Mouse (Mus musculus) heart, embryonic 12.5 days (tissue): Measurements from ENCODE around the gene Pitx1. TPM values are rescaled to one million over a fixed set of nuclear protein-coding genes. Genes with fewer than 3 reads are reported as not detected.

Source experiments
- ATAC-seq: fragments of 200-750 bp; cut with Nextera tagmentation; 2 replicates; pipeline ENCODE4 v1.8.0; 2017; ENCODE audit warnings: moderate TSS enrichment, moderate library complexity; ENCODE audit not compliant: insufficient number of reproducible peaks, low FRiP score
- H3K27ac ChIP-seq: fragments of 300-500 bp; sonication (generic); 2 replicates; pipeline ENCODE4 v1.5.1; 2016; ENCODE audit warnings: mild to moderate bottlenecking, moderate library complexity; ENCODE audit not compliant: poor library complexity, severe bottlenecking
- H3K27me3 ChIP-seq: fragments of 300-500 bp; sonication (generic); replicated peaks from 2 replicates; pipeline ENCODE4 v1.6.1; 2016; ENCODE audit warnings: mild to moderate bottlenecking, moderate library complexity
- H3K36me3 ChIP-seq: fragments of 300-500 bp; sonication (generic); 2 replicates; pipeline ENCODE4 v1.6.1; 2016; ENCODE audit warnings: mild to moderate bottlenecking, moderate library complexity
- H3K4me1 ChIP-seq: fragments of 300-500 bp; sonication (generic); replicated peaks from 2 replicates; pipeline ENCODE4 v1.6.1; 2016; ENCODE audit warnings: mild to moderate bottlenecking
- H3K4me2 ChIP-seq: fragments of 300-500 bp; sonication (generic); 2 replicates; pipeline ENCODE4 v1.6.1; 2016; ENCODE audit warnings: mild to moderate bottlenecking, moderate library complexity
- H3K4me3 ChIP-seq: fragments of 300-500 bp; sonication (generic); 2 replicates; pipeline ENCODE4 v1.5.1; 2016; ENCODE audit warnings: mild to moderate bottlenecking
- H3K9ac ChIP-seq: fragments of 300-500 bp; sonication (generic); 2 replicates; pipeline ENCODE4 v1.6.1; 2016; ENCODE audit warnings: mild to moderate bottlenecking, moderate library complexity
- H3K9me3 ChIP-seq: fragments of 300-500 bp; sonication (generic); replicated peaks from 2 replicates; pipeline ENCODE4 v1.6.1; 2016; ENCODE audit warnings: mild to moderate bottlenecking, moderate library complexity
- WGBS: fragments of 180-500 bp; shearing (Covaris S2); methylation state at CpG from one replicate; pipeline ENCODE4 v1.1.7; 2016; 5-methylcytosine and 5-hydroxymethylcytosine counted together
- polyA plus RNA-seq: library from polyadenylated mRNA; unstranded; fragments of >200 nt; fragmentation: Nextera tagmentation; extraction: Ambion mirVana; gene quantifications from 2 replicates; pipeline ENCODE4 v1.2.1, GENCODE M21; 2016

The Pitx1 gene
- polyA plus RNA-seq, 1 experiment from 2014 or later = 0.87 TPM

- no peak overlapping the region for H3K4me2 ChIP-seq
- no peak overlapping the region for H3K4me3 ChIP-seq
- no peaks in the 10 kb centered on the region for H3K36me3 ChIP-seq
- no peak overlapping the region for H3K9ac ChIP-seq
- peaks cover 40% of the 10 kb centered on the region for H3K27me3 ChIP-seq
- no peak overlapping the region for H3K27ac ChIP-seq
- peaks cover 3% of the 10 kb centered on the region; the same call in 1 of the 2 replicates for H3K9me3 ChIP-seq
- 69% methylated on average over 13 of the region's 13 CpGs for WGBS
- ATAC-seq = no peak
- H3K4me1 ChIP-seq = peaks cover 16% of the 10 kb centered on the region
These were observed 12.7 kb upstream of the Pitx1 start for GRCm38 (mm10) chr13:55848604-55849190.

GRCm38 (mm10) chr13:55847805-55848204 is 11.8 kb upstream of the Pitx1 start:
- Histone ChIP-seq H3K27ac (no peak overlapping the region), H3K4me1 (peaks cover 16% of the 10 kb centered on the region), H3K9me3 (peaks cover 5% of the 10 kb centered on the region; the same call in 1 of the 2 replicates), H3K4me2 (peak overlapping the region; percentile 44), H3K27me3 (peaks cover 43% of the 10 kb centered on the region), H3K9ac (no peak overlapping the region), H3K4me3 (no peak overlapping the region), H3K36me3 (no peaks in the 10 kb centered on the region)
- whole genome bisulfite sequencing = 32% methylated on average over 10 of the region's 10 CpGs
- no peak for ATAC-seq

GRCm38 (mm10) chr13:55843700-55844099 is 7.7 kb upstream of the Pitx1 start:
- H3K27me3 ChIP-seq = peaks cover 72% of the 10 kb centered on the region
- no peak for ATAC-seq
- no peak overlapping the region for H3K4me3 ChIP-seq
- WGBS = 88% methylated on average over 1 of the region's 1 CpGs
- H3K27ac ChIP-seq = no peak overlapping the region
- no peak overlapping the region for H3K4me2 ChIP-seq
- no peaks in the 10 kb centered on the region for H3K36me3 ChIP-seq
- H3K9me3 ChIP-seq = peaks cover 5% of the 10 kb centered on the region; the same call in 1 of the 2 replicates
- peaks cover 16% of the 10 kb centered on the region for H3K4me1 ChIP-seq
- no peak overlapping the region for H3K9ac ChIP-seq

- Histone ChIP-seq H3K9ac (no peak overlapping the region), H3K27ac (no peak overlapping the region), H3K36me3 (no peaks in the 10 kb centered on the region), H3K27me3 (peaks cover 86% of the 10 kb centered on the region), H3K4me2 (no peak overlapping the region), H3K4me1 (peaks cover 19% of the 10 kb centered on the region), H3K4me3 (no peak overlapping the region), H3K9me3 (peaks cover 5% of the 10 kb centered on the region; the same call in 1 of the 2 replicates)
- ATAC-seq = no peak
- 59% methylated on average over 14 of the region's 14 CpGs for WGBS
These were observed 4.2 kb upstream of the Pitx1 start for GRCm38 (mm10) chr13:55840223-55840622.

GRCm38 (mm10) chr13:55836786-55837780 is 1.1 kb upstream of the Pitx1 start:
- Histone ChIP-seq H3K36me3 (no peaks in the 10 kb centered on the region), H3K9me3 (no peaks in the 10 kb centered on the region), H3K27me3 (peaks cover 100% of the 10 kb centered on the region), H3K4me2 (no peak overlapping the region), H3K9ac (no peak overlapping the region), H3K27ac (no peak overlapping the region), H3K4me1 (peaks cover 19% of the 10 kb centered on the region), H3K4me3 (no peak overlapping the region)
- WGBS = 2% methylated on average over 32 of the region's 32 CpGs
- no peak for ATAC-seq

GRCm38 (mm10) chr13:55835548-55836097 is 369 bp downstream of the Pitx1 start:
- no peaks in the 10 kb centered on the region for H3K36me3 ChIP-seq
- H3K4me3 ChIP-seq = peak overlapping the region; percentile 28
- H3K27me3 ChIP-seq = peaks cover 100% of the 10 kb centered on the region
- H3K4me1 ChIP-seq = peaks cover 30% of the 10 kb centered on the region
- ATAC-seq = no peak
- H3K9ac ChIP-seq = 0 out of 2 replicates have a peak overlapping the region, but pooled peaks have one; percentile 15
- WGBS = 1% methylated on average over 33 of the region's 33 CpGs
- no peaks in the 10 kb centered on the region for H3K9me3 ChIP-seq
- no peak overlapping the region for H3K27ac ChIP-seq
- H3K4me2 ChIP-seq = peak overlapping the region; percentile 44

- no peak for ATAC-seq
These were observed 1.3 kb downstream of the Pitx1 start for GRCm38 (mm10) chr13:55834667-55835066.

GRCm38 (mm10) chr13:55833921-55834320 is 2.1 kb downstream of the Pitx1 start:
- Histone ChIP-seq H3K36me3 (no peaks in the 10 kb centered on the region), H3K9me3 (no peaks in the 10 kb centered on the region), H3K4me3 (no peak overlapping the region), H3K27ac (no peak overlapping the region), H3K9ac (no peak overlapping the region), H3K27me3 (peaks cover 96% of the 10 kb centered on the region), H3K4me1 (peaks cover 39% of the 10 kb centered on the region), H3K4me2 (no peak overlapping the region)
- 3% methylated on average over 7 of the region's 7 CpGs for WGBS
- ATAC-seq = no peak

More at GRCm38 (mm10) chr13:55834667-55835066, 1.3 kb downstream of the Pitx1 start:
- H3K27me3 ChIP-seq = peaks cover 100% of the 10 kb centered on the region
- no peaks in the 10 kb centered on the region for H3K36me3 ChIP-seq
- H3K27ac ChIP-seq = no peak overlapping the region
- H3K4me1 ChIP-seq = peaks cover 39% of the 10 kb centered on the region
- H3K4me2 ChIP-seq = no peak overlapping the region
- no peaks in the 10 kb centered on the region for H3K9me3 ChIP-seq
- H3K9ac ChIP-seq = no peak overlapping the region
- 9% methylated on average over 5 of the region's 5 CpGs for WGBS
- no peak overlapping the region for H3K4me3 ChIP-seq

- H3K4me1 ChIP-seq = peaks cover 45% of the 10 kb centered on the region
- no peak overlapping the region for H3K27ac ChIP-seq
- H3K27me3 ChIP-seq = peaks cover 96% of the 10 kb centered on the region
- H3K4me3 ChIP-seq = no peak overlapping the region
- H3K9me3 ChIP-seq = no peaks in the 10 kb centered on the region
- no peak for ATAC-seq
- H3K36me3 ChIP-seq = no peaks in the 10 kb centered on the region
- H3K9ac ChIP-seq = no peak overlapping the region
- H3K4me2 ChIP-seq = no peak overlapping the region
- 31% methylated on average over 1 of the region's 1 CpGs for WGBS
These were observed 3.4 kb downstream of the Pitx1 start for GRCm38 (mm10) chr13:55832602-55833001.

GRCm38 (mm10) chr13:55831722-55832160 is 4.3 kb downstream of the Pitx1 start:
- no peak for ATAC-seq
- Histone ChIP-seq H3K4me3 (peak overlapping the region; percentile 42), H3K4me2 (peak overlapping the region; percentile 69), H3K27ac (no peak overlapping the region), H3K9me3 (no peaks in the 10 kb centered on the region), H3K4me1 (peaks cover 39% of the 10 kb centered on the region), H3K27me3 (peaks cover 91% of the 10 kb centered on the region), H3K9ac (no peak overlapping the region), H3K36me3 (no peaks in the 10 kb centered on the region)
- WGBS = 3% methylated on average over 25 of the region's 25 CpGs
